Mouse (Mus musculus) right cerebral cortex, adult 18-20 months (tissue): ENCODE measurements around the gene Ptprn2.

Experiments
- DNase-seq: peaks from one replicate; pipeline ENCODE4 v3.0.0; 2022; ENCODE audit warnings: mixed read lengths

The Ptprn2 gene

DNA sequence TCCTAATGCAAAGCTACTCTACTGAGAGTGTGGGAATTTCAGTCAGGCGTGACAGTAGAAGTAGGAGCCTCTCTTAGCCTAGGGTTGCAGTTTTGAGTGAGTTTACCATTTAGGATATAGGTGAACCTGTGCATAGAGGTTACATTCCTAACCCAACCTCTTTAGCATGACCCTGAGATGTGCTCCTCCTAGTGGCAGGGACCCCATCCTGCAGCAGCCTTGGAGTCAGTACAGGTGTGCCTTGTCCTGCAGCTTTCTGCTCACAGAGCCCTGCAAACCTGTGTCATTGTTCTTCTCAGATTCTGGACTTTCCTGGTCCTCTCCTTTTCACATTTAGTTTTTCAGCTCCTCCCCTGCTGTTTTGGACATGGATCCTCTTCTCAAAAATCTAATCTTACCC lies 168.2 kb downstream of the Ptprn2 start:
- no peak for DNase-seq

DNA sequence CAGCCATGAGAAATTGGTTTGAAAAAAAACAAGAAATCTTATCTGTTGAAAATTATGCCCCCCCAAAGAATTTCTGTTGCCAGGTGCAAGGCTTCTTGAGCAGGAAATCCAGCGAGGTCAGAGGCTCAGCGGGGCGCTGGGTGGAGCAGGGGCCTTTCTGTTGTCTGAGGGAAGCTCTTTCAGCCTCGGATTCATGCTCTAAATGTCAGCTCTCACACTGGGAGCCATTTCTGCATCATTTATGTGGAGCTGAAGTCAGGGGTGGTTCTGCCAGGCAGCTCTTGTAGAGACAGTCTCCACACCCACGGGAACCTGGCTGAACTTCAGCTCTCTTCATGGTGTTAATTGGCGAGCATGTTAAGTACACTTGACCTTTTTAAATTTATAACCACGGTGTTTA lies 174.6 kb downstream of the Ptprn2 start:
- DNase-seq, result peak; percentile 58

DNA sequence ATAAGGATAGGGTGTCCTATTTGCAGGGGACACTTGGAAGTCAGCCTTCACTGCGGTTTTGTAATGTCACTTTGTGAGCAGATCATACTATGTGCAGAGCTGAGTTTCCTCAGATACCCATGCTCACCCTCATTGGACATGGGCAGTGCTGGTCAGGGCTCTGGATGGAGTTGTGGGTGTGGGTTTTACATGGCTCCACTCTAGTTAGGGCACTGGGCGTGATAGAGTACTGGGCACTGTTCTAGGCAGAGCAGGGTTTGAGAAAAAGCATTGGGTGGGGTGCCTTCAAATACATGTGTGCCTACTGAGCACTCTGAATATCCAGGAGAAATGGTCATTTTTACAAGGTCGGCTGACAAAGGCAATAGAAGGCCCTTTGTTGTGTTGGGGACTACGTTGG lies 175.5 kb downstream of the Ptprn2 start:
- DNase-seq, result no peak

DNA sequence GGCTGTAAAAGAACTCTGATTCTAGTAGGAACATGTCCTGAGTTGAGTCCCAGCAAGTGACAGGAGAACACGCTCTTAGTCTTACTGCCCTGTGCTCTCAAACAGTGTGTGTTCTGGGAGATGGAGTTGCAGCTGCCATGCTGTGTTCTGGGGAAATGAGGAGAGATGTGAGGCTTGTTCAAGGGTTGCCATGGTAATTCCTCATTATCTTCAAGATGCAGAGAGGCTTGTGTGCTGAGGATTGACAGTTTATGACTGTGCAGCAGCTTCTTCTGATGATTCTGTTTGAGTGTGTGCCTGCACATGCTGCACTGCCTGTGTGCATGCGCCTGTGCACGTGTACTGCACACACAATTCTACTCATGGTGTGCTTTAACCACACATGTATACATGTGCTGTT lies 192.2 kb downstream of the Ptprn2 start:
- peak; percentile 43 for DNase-seq

DNA sequence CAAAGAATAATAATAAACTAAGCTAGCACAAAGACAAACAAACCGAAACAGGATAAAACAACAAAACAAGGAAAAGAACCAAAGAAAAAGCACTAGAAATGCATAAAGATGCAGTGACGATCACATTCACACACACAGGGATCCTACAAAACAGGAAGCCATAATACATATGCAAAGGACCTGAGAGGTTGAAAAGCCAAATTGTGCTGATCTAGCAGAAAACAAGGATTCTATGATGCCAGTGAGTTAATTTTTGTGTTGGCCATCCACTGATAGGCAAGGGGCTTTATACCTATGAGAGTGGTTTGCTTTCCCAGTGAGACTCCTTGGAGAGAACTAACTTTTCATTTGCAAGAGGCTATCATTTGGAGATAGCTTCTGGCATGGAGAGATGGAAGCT lies 204.3 kb downstream of the Ptprn2 start:
- DNase-seq, result no peak

DNA sequence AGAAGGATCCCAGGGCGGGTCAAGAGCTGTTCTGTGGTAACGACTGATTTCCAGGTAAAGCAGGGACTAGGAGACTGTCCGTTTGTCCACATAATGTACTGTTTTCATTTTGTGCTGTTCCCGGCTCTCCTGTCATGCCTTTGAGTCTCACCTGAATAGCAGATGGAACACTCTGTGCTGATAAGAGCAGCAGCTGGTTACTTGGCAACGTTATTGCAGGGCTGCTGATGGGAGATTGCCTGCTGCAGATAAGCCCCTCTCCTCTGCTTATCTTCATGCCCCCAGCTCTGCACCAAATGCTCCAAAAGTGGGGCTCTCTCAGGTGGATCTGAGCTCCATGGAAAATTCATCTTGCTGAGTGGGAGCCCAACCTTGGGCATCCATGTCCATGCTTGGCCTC lies 224.0 kb downstream of the Ptprn2 start:
- DNase-seq, result no peak

DNA sequence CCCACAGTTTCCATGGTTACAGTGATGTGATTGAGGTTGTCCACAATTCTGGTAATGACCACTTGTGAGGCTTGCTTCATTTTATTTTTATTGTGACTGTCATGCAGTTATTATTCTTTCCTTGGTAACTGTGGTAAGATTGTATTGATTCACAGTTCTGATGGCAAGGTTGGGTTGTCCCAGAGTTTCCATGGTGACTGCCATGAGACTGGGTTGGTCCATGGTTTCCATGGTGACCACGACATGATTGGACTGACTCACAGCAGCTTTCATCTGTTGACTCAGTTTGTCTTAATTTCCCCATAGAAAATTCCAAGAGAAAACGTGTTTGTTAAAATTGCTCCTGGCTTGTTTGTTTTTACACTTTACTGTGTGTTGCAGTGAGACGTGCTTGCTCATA lies 225.2 kb downstream of the Ptprn2 start:
- DNase-seq, result peak; percentile 33

DNA sequence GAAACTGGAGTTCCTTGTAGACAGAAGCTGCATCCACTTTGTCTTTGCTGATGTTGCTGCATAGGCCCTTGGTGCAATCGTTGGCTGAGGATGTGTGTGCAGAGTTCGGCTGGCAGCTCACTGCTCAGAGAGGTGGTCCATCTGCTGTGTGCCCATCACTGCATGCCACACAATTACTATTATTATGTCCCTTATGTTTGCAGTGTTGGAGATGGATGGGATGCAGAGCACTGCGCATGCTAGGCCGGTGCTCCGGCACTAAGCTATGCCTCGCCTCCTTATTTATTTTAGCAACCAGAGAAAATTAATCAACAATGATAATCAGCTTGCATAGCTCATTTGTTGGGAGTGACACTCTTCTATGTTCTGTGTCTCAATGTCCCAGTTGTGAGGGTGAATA lies 225.6 kb downstream of the Ptprn2 start:
- DNase-seq, result no peak

DNA sequence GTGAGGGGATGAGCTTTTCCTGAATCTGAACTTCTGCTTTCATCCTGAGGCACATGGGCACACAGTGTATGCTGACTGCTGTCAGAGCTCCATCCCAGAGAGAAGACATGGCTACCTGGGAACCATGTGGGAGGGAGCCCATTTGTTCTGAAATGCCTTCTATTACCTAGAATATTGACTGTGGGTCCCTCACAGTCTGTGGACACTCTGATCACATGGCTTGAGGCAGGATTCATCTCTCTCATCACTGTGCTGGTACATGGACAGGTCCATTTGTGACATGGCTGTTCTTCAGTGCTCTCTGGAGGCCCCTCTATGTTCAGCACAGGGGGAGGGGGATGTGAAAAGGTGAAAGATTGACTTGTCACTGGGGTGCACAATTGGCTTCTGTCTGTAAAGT lies 227.6 kb downstream of the Ptprn2 start:
- no peak for DNase-seq

DNA sequence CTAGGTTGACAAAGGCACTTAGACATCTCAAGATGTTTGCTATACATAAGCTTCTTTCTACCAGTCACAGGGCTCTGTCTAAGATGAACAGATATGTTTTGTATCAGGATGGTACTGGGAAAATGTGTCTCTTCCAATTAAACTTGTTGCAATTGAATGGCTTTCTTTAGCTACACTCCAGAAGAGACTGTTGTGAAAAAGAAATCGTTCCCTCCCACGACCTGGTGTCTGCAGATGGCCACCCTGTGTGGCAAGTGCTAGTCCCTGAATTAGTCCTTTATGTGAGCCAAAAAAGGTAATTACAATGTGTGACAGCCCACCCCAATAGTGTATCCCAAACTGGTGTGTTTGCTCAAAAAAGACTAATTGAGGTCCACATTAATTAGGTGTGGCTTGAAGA lies 235.5 kb downstream of the Ptprn2 start:
- DNase-seq, result peak; percentile 39

DNA sequence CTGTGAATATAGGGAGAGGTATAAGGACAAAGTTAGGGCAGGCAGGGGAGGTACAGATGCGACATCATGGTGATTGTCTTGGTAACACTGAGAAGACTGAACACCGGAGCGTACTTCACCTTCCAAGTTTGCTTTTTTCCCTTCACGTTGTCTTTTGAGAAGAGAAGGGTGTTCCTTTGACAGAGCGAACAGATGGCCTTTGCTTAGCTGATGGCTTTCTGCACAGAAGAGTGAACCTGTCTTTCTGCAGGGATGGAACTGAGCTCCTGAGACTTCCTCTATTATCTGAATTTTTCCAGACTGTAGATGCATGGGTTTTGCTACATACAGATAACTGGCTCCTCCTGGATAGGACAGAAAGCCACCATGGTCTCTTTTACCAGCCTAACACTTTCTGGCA lies 254.6 kb downstream of the Ptprn2 start:
- DNase-seq, result no peak

DNA sequence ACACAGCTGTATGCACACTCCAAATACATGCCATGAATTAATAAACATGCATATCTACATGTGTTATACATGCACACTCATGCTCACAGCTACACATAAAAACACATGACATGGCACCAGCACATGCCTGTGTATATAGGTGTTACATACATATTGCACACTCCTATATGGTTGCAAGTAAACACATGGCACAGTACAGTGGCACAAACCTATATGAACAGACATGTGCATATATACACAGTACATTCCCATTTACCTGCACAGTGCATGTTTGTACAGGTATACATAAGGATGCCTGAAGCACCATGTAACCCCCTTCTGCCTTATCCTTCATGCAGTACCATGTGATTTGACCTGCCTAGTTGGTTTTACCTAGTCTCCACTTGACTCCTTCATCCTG lies 255.8 kb downstream of the Ptprn2 start:
- DNase-seq, result no peak

DNA sequence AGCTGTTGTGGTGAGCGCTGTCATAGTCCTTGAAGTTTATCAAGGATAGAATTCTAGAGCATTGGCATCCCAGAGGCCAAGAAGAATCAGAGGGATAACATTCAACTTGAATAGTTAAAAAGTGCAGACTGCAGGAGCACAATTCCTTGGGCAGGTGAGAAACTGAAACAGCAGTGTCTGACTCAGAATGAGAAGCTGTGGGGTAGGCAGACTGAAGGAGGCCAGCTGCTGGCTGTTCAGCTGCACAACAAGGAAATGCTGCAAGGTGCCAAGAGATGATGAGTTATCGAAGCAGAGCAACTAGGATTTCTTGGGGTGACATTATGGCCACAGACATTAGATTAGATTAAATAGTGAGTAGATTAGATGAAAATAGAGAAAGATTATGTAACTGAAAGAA lies 260.9 kb downstream of the Ptprn2 start:
- peak; percentile 61 for DNase-seq

DNA sequence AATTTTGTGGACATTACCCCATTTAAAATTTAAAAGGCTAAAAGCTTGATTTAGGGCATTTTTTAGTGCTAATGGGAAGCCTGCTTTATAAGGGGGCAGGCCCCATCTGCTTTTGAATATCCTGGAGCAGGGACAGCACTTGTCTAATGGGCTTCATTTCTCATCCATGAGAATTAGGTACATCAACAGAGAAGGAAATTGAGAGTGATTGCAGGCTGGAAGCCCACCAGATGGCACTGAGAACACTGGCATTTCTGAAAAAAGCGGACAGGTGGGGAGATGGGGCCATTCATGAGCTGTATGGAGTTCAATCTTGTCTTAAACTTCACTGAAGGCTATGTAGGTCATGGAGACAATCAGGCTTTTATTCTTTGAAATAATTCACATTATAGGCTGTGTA lies 267.3 kb downstream of the Ptprn2 start:
- no peak for DNase-seq

DNA sequence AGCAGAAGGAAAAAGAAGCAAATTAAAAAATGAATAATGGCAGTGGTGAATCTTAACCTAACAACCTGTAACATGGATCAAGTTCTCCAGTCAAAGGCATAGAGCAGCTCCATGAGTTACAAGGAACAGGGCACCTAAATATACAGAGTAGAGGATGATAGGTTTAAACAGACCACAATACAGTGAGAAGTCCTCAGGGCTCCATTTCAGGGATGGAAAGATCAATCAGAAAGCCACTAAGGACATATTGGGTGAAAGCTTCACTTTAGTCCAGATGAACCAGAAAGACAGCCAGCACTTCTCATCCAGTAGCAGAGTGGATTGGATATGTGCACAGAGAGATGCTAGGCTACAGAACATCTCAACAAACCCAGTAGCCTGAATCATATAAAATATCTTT lies 278.4 kb downstream of the Ptprn2 start:
- no peak for DNase-seq

DNA sequence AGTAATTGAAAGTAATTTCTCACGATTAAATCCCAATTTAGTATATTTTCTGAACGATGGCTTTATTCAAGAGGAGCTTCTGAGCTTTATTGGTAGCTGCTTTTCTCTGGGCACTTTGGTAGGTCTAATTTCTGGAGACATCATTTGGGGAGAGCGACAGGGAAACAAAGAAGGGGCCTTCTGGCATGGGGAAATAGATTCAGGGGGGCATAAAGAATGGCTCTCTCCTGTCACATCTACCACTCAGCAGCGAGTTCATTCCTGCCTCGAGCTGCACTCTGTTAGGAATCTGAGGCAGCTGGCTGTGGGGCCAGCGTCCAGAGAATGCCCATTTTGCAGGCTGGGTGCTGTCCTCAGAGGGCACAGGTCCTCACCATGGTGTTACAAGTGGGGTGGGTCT lies 285.4 kb downstream of the Ptprn2 start:
- no peak for DNase-seq

DNA sequence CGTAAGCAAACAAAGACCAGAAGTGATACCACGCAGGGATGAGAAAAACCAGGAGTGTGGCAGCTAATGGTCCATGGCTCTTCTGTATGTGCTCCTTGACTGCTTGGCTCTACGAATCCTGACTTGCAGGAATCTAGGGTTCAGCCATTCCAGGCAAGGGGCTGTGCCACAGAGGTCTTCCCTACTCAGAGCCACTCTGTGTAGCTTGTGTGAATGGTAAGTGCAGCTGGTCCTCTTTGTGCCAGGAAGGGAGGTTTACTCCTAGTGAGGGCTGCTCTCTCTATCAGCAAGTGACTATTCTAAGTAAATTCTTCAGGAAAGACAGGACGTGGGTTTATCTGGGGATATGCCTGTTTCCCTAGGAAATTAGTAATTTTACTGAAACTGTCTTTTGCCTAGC lies 286.0 kb downstream of the Ptprn2 start:
- DNase-seq, result no peak

DNA sequence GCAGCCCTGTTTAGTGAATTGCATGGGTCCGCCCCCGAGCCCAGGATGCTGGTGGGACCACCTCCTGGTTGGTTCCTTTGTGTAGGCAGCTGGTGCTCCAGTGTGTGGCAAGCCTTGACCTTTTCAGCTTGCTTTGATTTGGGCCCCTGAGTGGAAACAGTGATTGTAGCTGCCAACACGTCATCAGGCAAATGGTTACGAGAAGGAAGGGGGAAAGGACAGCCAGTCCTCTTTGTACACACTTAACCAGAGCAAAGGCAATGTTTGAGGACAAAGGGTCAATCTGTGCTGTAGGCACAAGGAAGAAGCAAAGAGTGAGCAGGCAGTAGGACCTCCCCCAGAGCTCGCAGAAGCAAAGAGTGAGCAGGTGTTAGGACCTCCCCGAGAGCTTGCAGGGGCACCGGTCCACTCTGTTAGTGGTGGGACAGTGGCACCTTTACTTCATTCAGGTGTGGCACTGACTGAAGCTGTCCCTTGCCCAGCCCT lies 286.6 kb downstream of the Ptprn2 start:
- no peak for DNase-seq

DNA sequence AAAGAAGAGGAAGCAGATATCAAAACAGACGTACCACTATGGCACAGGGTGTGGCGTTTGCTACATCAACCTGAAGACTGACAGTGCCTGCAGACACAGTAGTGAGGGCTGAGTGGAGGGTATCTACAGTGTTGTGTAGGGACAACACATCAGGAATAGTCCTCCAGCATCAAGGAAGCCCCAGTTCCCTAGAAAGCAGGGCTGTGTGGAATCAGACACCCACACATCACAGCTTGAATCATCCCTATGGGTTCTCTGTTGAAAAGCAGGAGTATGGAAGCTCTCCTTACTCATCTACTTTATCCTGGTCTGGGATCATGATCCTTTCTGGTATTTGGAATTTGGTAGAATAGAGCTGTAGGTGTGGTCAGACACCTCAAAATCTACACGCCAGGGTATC lies 287.8 kb downstream of the Ptprn2 start:
- peak; percentile 53 for DNase-seq

DNA sequence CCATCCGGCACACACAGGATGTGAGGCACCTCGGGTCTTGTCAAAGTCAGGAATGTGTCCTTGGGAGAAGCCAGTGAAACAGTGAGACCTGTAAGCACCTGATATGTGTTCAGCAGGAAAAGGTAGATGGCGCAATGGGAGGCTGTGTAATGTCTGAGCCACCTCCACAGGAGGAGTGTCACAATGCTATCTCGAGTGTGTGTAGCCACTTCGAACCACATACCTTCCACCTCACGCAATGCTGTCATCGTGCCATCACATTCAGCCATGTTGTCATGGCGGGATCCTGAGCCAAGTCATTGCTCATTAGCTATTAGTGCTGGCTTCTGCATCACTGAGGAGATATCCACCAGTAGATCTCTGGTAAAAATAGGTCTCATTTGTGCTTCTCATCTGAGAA lies 290.9 kb downstream of the Ptprn2 start:
- DNase-seq, result no peak

DNA sequence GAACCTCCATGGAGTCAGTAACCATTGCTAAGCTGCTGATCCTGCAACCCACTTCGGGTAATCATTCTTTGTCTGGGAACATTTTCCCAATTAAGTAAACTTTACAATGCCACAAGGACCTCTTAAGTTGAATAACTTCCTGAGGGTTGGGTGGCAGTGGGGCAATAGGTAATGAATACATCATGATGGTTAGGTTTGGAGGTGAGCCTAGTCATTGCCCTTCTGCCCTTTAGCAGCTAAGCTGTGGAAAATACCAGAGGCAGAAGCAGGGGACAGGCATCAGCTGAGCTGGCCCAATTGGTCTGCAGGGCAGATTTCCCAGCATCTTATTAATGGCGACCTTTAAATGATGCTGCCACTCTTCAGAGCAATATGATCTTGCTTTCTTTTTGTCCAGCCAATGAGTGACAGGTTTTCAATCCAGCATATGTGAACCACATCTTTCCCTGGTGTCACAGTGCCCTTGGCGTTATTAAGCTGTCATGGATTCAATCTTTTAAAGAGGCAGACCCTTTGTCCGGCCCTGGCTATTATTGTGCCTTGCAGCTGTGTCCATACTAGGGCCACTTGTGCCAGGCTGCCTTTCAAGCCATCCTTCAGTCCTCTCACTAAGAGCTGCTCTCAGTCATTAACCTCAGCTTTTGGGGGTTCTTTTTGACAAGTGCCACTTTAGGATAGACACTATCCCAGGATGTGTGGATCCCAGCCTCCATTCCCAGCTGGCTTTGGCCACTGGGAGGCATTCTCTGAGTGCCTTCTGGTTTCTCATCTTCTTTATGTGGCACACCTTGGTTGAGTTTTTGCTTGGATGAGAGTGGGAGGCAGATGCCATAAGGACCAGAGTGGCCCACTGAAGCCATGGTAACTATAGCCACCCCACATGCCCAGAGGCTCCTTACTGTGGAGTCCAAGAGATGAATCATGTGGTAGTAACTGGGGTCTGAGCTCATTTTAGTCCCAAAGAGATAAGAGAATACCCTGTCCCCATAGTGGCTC lies 292.9 kb downstream of the Ptprn2 start:
- no peak for DNase-seq

DNA sequence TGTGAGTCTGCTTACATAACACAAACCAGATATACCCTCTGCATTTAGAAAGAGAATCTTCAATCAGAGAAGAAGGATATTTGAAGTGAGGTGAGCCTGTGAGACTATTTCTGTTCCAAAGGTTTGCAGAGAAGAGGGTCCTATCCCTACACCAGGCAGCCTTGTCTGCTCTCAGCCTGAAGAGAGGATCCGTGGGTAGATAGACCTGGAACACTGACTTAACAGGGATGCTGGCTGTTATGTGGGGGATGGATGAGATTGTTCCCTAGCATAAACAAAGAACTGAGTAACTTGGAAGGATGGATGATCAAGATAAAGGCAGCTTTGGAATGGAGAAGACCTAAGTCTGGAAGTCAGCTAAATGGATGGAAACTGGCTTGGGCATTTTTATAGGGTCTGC lies 294.9 kb downstream of the Ptprn2 start:
- DNase-seq, result no peak

DNA sequence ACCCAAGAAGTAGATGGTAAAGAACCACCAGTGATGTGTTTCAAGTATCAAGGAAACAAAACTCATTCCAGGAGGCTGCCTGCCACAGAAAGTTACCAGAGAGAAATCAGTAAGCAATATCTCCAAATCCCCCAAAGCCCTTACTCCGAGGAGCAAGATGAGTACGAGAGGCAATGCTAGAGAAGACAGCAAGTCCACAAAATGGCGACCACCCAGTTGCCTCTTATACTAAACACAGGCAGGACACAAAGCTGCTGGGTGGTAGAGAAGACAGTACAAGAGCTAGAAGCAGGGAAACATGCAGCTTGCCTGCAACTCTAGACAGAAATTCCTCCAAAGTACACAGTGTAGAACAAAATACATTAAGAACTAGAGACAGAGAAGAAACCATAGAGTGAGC lies 300.2 kb downstream of the Ptprn2 start:
- no peak for DNase-seq

DNA sequence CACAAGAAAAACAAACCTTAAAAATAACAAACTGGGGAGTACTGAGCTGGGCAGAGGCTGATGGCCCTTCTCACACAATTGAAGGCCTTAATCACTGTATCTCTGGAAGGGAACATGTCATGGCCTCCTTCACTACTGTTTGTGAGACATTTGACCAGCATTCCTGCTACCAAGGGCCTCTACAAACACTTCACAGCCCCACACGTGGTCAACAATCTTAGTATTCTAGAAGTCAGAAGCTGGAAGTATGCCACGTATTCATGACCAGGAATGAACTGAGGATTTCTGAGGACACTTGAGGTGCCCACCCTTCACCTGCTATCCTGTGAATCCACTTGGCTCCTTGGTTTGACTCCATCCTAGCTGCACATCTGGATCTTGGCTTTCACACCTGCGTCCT lies 302.8 kb downstream of the Ptprn2 start:
- DNase-seq, result no peak

DNA sequence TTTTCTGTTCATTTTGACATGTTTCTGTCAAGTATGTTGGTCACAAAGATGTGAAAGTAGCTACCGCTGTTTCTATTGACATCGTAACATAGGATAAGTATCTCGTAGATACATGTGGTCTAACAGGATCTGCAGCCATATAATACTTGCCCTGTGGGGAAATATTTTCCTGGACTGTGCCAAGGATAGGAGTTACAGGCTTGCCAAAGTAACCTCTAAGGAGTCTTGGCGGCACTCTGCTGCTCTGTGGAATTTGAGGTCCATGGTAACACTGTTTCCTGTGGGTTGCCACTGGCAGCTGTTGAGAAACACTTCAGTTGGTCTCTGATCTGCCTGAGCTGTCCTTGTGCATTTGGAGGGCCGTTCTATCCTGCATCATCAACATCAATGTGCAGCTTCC lies 317.8 kb downstream of the Ptprn2 start:
- no peak for DNase-seq
